Mouse (Mus musculus) cortical plate, adult 2 months (tissue): Measurements from ENCODE around the gene Entpd5.

Experiments used
- CTCF ChIP-seq: fragments of 200-500 bp; IDR thresholded peaks from 2 replicates; pipeline ENCODE4 v1.5.1; 2011; ENCODE audit warnings: mild to moderate bottlenecking, control low read depth, low read length; ENCODE audit not compliant: insufficient read depth; ENCODE audit errors: extremely low read depth
- POLR2A ChIP-seq: fragments of 200-500 bp; IDR thresholded peaks from 2 replicates; pipeline ENCODE4 v1.6.1; 2011; ENCODE audit warnings: mild to moderate bottlenecking, low read length, control low read depth; ENCODE audit not compliant: insufficient read depth; ENCODE audit errors: extremely low read depth

DNA sequence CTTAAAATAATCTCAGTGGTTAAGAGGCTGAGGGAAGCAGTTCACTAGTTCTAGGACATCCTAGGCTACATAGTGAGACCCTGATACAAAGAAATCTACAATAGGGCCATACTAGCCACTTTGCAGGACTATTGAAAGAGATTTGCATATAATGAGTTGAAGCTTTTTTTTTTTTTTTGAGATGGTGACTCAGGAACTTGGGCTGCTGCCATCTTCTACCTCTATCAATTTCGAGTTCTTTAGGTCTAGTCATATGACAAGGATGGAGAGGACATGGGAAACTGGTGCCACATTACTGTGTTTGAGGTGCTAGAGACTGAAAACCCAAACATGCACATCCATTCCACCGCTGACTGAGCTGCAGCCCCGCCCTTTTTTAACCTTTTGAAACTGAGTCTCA lies 15.2 kb upstream of the Entpd5 start:
- TF ChIP-seq POLR2A: no peak
- no peak for TF ChIP-seq CTCF
